Mouse (Mus musculus) testis, postnatal 10 days (tissue): ENCODE results near the gene Jph3.

Experiments used
- DNase-seq: peaks from one replicate; pipeline ENCODE4 v3.0.0; 2021; ENCODE audit warnings: low spot score

The Jph3 gene

GRCm38 (mm10) chr8:121832503-121832902 lies 103.1 kb downstream of the Jph3 start:
- DNase-seq, result peak; percentile 84

- peak; percentile 85 for DNase-seq
Observed at GRCm38 (mm10) chr8:121841242-121841641, 111.8 kb downstream of the Jph3 start.

- DNase-seq, result peak; percentile 38
Observed at GRCm38 (mm10) chr8:121842064-121842955, 112.9 kb downstream of the Jph3 start.

GRCm38 (mm10) chr8:121843184-121843733 lies 113.8 kb downstream of the Jph3 start:
- no peak for DNase-seq
